Mouse (Mus musculus) megakaryocyte, embryonic 14.5 days (primary cell): ENCODE results near the gene Mobp.

ENCODE experiments used
- FLI1 ChIP-seq: IDR thresholded peaks from 2 replicates; pipeline ENCODE4 v1.6.1; 2012; ENCODE audit warnings: low read length, inconsistent platforms, mixed read lengths
- GATA1 ChIP-seq: IDR thresholded peaks from 3 replicates; pipeline ENCODE4 v1.6.1; 2012; ENCODE audit warnings: mixed read lengths, low read length, inconsistent platforms, borderline replicate concordance

- TF ChIP-seq GATA1 (no peak), FLI1 (no peak)
These were observed 69.9 kb downstream of the Mobp start for GRCm38 (mm10) chr9:120219411-120219810.
